Mouse (Mus musculus): ENCODE measurements around the gene Ebi3.
"Not testable (repeated sequence)": the region's sequence is repeated elsewhere in the genome, so short reads cannot be mapped to it uniquely, and the experiment has no call there.

Ebi3 gene

DNA sequence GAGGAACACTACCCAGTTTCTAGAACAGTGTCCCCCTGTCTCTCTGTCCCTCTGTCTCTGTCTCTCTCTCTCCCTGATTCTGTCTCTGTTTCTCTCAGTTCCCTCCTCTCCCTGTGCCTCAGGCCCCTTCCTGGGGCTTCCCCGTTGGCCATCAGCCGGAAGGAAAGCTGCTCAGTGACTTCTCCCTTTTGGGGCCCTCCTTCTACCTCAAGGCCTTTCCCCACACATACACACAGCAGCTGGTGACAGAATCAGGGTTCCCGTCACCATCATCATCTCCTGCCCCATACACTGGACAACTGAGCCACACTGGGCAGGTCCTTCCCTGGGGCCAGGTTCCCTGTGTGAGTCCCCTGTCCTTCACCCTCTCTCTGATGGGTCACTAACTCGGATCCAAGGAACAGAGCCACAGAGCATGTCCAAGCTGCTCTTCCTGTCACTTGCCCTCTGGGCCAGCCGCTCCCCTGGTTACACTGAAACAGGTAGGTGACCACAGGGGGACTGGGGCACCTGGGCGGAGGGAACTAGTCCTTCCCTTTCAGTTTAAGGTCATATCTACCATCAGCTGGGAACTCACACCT is at the start of gene Ebi3:
Gene Ebi3 (plus strand): TSS at position 194 of the 581 bp plus-strand sequence.
- DNase-seq = no peak

GRCm38 (mm10) chr17:55903087-55903486 is 49.4 kb upstream of the Ebi3 start:
- DNase-seq = no peak

- DNase-seq = no peak
Measured at GRCm38 (mm10) chr17:55903687-55904086, 48.8 kb upstream of the Ebi3 start.

- no peak for DNase-seq
Measured at GRCm38 (mm10) chr17:55904131-55904530, 48.3 kb upstream of the Ebi3 start.

GRCm38 (mm10) chr17:55906669-55907068 is 45.8 kb upstream of the Ebi3 start:
- no peak for DNase-seq

DNA sequence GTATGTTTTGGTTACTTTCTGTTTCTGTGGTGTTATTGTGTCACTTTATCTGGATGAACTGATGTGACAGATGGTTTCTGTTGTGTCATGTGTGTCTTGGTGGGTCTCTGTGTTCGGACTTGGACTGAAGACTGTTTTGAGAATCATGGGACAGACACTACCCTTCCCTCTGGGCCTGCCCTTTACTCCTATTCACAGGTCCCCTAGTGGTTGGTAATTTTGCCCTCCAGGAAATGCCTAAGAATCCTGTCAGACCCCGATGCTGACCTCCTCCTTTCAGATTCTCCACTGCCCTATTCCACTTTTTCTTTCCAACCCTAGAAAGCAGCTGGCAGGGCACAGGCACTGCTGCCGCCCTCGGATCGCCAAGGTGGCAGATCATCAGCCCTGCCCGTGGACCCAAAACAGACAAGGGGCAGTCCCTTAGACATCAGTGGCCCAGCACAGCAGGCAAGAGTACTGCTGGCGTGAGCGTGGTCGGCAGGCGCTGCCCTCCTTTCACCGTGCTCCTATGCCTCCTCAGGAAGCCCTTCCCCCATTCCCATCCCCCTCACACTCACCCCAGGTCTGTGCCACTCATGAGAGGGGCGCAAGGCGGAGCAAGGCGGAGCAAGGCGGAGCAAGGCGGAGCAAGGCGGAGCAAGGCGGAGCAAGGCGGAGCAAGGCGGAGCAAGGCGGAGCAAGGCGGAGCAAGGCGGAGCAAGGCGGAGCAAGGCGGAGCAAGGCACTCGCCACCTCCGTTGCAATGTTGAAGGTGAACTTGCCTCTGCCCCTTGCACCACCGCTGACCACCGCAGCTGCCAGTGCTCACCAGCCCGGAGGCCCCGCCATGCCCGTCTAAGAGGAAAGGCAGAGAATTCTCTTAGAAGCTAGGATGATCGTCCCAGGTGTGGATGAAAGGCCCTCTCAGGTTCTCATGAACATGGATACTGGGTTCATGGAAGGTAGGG is 20.6 kb upstream of the Ebi3 start:
- DNase-seq = peak; percentile 82

DNA sequence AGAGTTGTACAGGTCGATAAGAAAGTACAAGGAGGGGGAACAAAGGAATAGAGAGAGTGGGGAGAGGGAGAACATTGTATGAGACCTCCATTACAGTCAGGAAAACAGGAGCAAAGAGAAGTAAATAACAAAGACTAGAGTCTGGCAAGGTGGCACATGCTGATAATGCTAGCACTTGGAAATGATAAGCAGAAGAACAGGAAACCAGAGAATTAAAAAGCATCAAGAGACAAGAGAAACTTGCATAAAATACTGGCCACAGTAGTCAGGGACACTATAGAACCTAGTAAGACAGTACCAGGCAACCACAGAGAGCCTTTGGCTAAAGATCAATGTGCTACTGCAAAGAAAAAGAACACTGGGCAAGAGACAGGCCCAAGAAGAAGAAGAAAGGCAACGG is 19.8 kb upstream of the Ebi3 start:
- DNase-seq = no peak

GRCm38 (mm10) chr17:55933191-55933590 is 19.2 kb upstream of the Ebi3 start:
- DNase-seq = no peak

GRCm38 (mm10) chr17:55944387-55944865 is 8.0 kb upstream of the Ebi3 start:
- not testable (repeated sequence) for DNase-seq

GRCm38 (mm10) chr17:55944866-55945682 is 7.4 kb upstream of the Ebi3 start:
- peak; percentile 96 for DNase-seq

DNA sequence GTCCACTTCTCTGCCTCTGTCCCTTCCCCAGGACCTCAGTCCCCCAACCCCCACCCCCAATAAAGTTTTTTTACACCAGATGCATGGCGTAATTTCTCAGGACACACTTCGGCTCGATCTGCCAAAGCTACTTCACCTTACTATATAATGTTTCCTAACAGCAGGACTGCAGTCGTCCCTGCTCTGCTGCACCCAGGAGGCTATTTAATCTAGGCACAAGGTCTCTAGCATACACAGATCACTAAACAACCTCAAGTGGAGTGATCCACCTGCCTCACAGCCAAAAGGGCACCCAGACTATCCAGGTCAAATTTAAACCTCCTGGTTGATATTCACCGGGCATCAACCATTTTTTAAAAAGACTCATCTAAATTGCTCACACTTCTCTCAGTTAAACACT is 6.7 kb upstream of the Ebi3 start:
- DNase-seq = peak; percentile 57

DNA sequence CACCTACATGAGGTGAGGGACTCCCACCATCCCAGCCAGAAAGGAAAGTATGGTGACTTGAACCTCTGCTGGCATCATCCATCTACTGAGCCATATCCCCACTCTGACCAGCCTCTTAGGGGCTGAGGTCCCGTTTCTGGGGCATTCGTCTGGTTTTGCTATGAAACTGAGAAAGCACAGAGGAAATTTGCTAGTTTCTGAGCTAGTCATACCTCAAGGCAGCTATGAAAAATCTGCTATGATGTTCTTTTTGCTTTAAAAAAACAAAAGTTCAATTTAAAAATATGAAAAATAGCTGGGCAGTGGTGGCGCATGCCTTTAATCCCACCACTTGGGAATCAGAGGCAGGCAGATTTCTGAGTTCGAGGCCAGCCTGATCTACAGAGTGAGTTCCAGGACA is 3.8 kb upstream of the Ebi3 start:
- DNase-seq = no peak

DNA sequence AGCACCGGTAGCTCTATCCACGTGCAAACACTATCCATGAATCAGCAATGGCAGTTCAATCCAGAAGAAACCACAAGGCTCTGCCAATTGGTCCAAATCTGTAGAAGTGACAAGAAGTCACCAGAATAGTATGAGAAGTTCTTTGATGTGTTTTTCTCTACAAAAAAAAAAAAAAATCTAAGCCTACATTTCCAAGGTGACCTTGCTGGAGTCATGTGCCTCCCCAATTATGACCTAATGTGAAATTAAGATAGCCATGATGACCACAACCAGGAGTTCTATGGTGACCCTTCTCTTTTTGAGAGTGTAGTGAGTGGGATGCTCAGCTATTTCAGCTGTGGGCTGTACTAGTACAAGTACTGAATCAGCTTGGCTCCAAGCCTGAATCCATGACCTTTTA is 3.0 kb upstream of the Ebi3 start, which contains the start of gene Zfp119b:
Gene Zfp119b (minus strand): TSS at position 101 of the 400 bp plus-strand sequence.
- DNase-seq = no peak

DNA sequence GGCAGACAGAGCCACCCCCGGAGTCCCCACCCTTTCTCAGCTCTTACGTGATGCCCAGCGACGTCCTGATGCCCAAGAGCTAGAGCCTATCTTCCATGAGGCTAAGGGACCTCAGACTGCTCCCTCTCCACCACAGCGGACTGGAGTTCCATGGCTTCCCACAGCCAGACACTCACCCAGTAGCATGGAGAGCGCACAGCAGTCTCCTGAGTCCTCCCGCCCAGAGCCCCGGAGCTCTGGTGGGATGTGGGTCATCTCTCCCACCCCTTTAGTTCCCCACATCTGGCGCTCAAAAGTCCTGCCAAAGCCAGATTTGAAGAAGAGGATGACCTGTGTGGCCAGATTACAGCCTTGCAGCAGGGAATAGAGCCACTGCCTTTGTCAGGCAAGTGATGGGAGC is 1.8 kb upstream of the Ebi3 start:
- no peak for DNase-seq

DNA sequence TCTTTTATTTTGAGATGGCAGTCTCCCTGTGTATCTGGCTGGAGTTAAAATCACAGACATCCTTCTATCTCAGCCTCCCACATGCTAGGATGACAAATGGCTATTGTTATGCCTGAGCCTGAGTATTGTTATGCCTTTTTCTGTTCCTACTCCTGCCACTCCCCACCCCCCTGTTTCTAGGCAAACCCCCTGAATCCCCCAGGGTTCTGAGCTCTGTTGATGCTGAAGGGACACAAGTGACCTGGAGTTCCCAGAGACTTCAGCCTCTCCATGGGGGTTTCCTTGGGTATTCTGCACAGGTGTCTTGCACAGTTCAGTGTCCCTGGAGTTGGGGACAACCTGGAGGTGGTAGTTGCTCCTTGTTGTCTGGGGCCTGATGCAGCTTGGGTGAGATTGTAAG is 399 bp upstream of the Ebi3 start:
- no peak for DNase-seq

DNA sequence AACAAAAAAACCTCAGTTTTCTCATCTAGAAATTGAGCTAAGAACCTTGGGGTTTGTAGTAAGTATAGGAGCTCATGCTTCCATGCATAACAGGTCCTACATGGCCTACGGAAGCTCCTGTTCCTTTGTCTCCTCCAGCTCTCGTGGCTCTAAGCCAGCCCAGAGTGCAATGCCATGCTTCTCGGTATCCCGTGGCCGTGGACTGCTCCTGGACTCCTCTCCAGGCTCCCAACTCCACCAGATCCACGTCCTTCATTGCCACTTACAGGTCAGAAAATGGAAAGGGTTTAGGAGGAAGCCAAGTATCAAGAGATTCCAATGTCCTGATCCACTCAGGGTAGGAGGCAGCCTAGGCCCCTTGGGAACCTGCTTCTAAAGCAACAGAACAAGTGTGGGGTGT is 1.3 kb downstream of the Ebi3 start:
- DNase-seq = peak; percentile 21

GRCm38 (mm10) chr17:55954229-55954628 is 1.8 kb downstream of the Ebi3 start:
- DNase-seq = peak; percentile 30

DNA sequence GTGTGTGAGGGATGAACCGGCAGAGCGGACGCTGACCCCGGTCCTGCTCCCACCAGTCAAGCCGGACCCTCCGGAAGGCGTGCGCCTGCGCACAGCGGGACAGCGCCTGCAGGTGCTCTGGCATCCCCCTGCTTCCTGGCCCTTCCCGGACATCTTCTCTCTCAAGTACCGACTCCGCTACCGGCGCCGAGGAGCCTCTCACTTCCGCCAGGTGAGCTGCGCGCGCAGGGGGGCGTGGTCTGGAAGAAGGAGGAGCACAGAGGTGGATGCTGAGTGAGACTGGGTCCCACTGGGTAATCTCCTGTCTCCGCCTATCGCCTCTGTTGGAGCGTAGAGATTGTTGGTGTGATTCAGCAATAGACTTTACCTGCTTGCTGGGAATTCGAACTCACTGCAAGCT is 3.7 kb downstream of the Ebi3 start:
- peak; percentile 92 for DNase-seq

DNA sequence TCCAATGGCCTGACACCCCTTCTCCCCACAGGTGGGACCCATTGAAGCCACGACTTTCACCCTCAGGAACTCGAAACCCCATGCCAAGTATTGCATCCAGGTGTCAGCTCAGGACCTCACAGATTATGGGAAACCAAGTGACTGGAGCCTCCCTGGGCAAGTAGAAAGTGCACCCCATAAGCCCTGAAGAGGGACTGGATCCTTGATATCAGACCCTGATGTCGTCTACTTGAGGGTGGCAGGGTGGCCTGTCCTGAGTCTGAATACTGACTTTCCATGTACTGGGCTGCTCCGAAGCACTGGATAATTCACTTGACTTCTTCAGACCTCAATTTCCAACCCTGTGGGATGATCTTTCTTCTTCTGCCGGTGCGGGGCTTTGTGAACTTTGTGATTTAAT is 4.2 kb downstream of the Ebi3 start:
- DNase-seq = no peak

DNA sequence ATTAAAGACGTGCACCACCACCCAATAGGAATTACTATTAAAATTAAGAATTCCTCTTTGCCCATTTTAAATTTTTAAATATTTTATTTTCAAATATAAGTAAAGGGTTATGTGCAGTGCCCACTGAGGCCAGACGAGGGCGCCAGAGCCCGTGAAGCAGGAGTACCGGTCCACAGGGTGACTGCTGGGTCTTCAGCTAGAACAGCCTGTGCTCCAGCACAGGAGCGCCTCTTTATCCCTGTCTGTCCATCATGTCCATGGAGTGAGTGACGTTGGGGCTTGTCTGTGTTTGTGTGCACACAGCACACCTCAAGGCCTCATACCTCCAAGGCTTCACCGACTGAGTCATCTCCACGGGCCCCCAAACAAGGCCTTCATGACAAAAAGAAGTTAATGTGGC is 4.7 kb downstream of the Ebi3 start:
- peak; percentile 80 for DNase-seq

DNA sequence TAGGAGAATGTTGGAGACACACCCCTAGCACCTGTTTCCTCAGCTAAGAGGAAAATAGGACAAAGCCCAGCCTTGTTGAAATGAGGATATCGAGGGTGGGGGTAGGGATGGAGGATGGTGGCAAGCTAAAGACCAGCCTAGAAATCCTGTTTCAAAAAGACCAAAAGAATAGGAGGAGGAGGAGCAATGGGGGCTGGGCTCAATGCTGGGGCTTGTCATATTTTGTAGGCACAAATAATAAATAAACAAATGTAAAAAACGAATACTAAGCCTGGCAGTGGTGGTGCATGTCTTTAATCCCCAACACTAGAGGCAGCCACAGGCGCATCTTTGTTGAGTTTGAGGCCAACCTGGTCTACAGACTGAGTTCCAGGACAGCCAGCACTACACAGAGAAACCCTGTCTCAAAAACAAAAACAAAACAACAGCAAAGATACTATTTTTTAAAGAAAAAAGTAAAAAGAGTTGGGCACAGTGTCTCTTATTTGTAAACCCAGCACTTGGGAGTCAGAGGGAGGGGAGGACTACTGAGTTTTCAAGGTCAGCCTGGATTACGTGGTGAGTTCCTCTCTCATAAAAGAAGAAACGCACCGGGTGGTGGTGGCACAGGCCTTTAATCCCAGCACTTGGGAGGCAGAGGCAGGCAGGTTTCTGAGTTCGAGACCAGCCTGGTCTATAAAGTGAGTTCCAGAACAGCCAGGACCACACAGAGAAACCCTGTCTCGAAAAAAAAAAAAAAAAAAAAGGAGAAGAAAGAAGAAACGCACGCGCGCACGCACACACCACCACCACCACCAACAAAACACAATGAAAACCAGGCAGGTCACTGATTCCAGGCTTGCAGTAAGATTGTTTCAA is 5.5 kb downstream of the Ebi3 start:
- DNase-seq = peak; percentile 62

DNA sequence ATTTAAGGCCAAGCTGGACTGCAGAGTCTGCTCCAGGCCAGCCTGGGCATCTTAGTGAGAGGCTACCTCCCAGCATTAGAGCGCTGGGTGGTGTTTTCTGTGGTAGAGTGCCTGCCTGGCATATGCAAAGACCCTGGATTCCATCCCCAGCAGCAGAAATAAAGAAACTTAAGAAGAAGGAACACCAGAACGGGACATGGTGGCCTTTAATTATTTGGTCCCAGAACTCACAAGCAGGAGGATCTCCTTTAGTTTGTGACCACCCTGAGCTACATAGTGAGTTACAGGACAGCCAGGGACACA is 6.1 kb downstream of the Ebi3 start:
- DNase-seq = peak; percentile 53

All from cerebellum, adult 11-12 months (tissue).